Mouse (Mus musculus): ENCODE measurements around the gene Gm10128.
"Not testable (repeated sequence)": the region's sequence is repeated elsewhere in the genome, so short reads cannot be mapped to it uniquely, and the experiment has no call there.

DNA sequence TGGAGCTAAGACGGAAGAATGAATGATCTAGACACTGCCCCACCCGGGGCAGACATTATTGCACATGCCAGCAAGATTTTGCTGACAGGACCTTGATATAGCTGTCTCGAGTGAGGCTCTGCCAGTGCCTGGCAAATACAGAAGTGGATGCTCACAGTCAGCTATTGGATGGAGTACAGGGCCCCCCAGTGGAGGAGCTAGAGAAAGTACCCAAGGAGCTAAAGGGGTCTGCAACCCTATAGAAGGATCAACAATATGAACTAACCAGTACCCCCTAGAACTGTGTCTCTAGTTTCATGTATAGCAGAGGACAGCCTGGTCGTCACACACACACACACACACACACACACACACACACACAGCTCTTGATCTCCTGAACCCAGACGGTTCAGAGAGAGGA lies 37.4 kb upstream of the Gm10128 start:
- TF ChIP-seq CTCF, EP300 (IDR thresholded peaks at IDR 0.05; ENCODE audit: low read depth): not testable (repeated sequence)
